Mouse (Mus musculus) embryonic facial prominence, embryonic 14.5 days (tissue): ENCODE results near the gene Acot11. TPM values are rescaled to one million over a fixed set of nuclear protein-coding genes. Genes with fewer than 3 reads are reported as not detected.
"Not testable (repeated sequence)": the region's sequence is repeated elsewhere in the genome, so short reads cannot be mapped to it uniquely, and the experiment has no call there.

ENCODE experiments used
- ATAC-seq: fragments of 200-750 bp; cut with Nextera tagmentation; 2 replicates; pipeline ENCODE4 v1.8.0; 2017; ENCODE audit warnings: low read depth, moderate number of reproducible peaks, moderate TSS enrichment
- DNase-seq: peaks from one replicate; pipeline ENCODE4 v3.0.0-alpha.2; 2015; ENCODE audit warnings: low spot score
- H3K27ac ChIP-seq: fragments of 300-500 bp; sonication (generic); replicated peaks from 2 replicates; pipeline ENCODE4 v1.5.1; 2014; ENCODE audit warnings: low read depth, mild to moderate bottlenecking, low read length, moderate library complexity
- H3K27me3 ChIP-seq: fragments of 300-500 bp; sonication (generic); replicated peaks from 2 replicates; pipeline ENCODE4 v1.6.1; 2014; ENCODE audit warnings: low read length; ENCODE audit not compliant: control insufficient read depth, insufficient read depth
- H3K36me3 ChIP-seq: fragments of 300-500 bp; sonication (generic); 2 replicates; pipeline ENCODE4 v1.6.1; 2014; ENCODE audit warnings: low read length, mixed read lengths; ENCODE audit not compliant: control insufficient read depth, insufficient read depth
- H3K4me1 ChIP-seq: fragments of 300-500 bp; sonication (generic); 2 replicates; pipeline ENCODE4 v1.6.1; 2014; ENCODE audit warnings: antibody characterized with exemption, low read length; ENCODE audit not compliant: control insufficient read depth, insufficient read depth
- H3K4me2 ChIP-seq: fragments of 300-500 bp; sonication (generic); 2 replicates; pipeline ENCODE4 v1.6.1; 2014; ENCODE audit warnings: low read depth, mild to moderate bottlenecking, low read length, moderate library complexity, mixed read lengths
- H3K4me3 ChIP-seq: fragments of 300-500 bp; sonication (generic); 2 replicates; pipeline ENCODE4 v1.5.1; 2014; ENCODE audit warnings: low read depth, mild to moderate bottlenecking, low read length
- H3K9ac ChIP-seq: fragments of 300-500 bp; sonication (generic); 2 replicates; pipeline ENCODE4 v1.6.1; 2014; ENCODE audit warnings: low read depth, mild to moderate bottlenecking, low read length, moderate library complexity, mixed read lengths
- H3K9me3 ChIP-seq: fragments of 300-500 bp; sonication (generic); 2 replicates; pipeline ENCODE4 v1.6.1; 2016; ENCODE audit warnings: low read length; ENCODE audit not compliant: control insufficient read depth
- WGBS: fragments of 180-500 bp; shearing (Covaris S2); extraction: QIAGEN DNeasy Blood & Tissue Kit; methylation state at CpG from one replicate; pipeline ENCODE4 v1.1.7; 2014; 5-methylcytosine and 5-hydroxymethylcytosine counted together
- polyA plus RNA-seq: library from polyadenylated mRNA; unstranded; fragments of >200 nt; fragmentation: Nextera tagmentation; extraction: Ambion mirVana; gene quantifications from 2 replicates; pipeline ENCODE4 v1.2.1, GENCODE M21; 2014

The Acot11 gene
- polyA plus RNA-seq, 1 experiment from 2014 or later: 4.1 TPM

DNA sequence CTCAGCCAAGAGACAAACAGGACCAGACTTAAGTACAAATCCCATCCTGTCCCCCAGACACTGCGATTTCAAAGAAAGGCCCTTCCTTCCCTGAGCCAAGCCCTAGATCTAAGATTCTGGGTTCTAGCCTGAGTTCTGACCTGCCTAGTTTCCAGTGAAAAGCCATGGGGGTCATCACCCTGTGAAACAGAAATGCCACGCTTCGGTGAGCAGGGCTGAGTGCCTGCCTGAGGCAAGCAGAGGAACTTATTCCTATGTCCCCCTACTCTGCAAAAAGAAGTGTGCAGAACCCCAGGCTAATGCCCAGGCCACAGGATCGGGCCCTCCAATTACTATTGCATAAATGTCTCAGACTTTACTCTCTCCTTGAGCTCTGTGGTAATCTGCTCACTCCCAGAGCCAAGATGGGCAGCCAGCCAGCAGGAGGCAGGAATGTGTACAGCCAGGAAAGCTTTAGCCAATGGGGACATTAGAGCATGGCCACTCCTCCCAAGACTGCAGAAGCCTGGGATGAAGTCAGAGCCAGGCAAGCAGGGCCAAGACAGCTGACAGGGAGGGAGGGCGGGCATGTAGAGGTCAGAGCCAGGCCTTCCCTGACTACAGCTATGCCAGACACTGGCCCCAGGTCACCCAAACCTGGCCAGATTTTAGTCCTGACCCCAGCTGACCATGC lies 26.5 kb downstream of the Acot11 start:
- DNase-seq: peak; percentile 98
- WGBS: 36% methylated on average over 4 of the region's 5 CpGs
- Histone ChIP-seq H3K4me3 (no peak overlapping the region), H3K4me2 (no peak overlapping the region), H3K9ac (no peak overlapping the region; the same call in 1 of the 2 replicates), H3K4me1 (peaks cover 19% of the 10 kb centered on the region), H3K9me3 (no peaks in the 10 kb centered on the region), H3K27ac (peak overlapping the region; percentile 71), H3K36me3 (no peaks in the 10 kb centered on the region), H3K27me3 (no peaks in the 10 kb centered on the region)
- ATAC-seq: peak; percentile 95

DNA sequence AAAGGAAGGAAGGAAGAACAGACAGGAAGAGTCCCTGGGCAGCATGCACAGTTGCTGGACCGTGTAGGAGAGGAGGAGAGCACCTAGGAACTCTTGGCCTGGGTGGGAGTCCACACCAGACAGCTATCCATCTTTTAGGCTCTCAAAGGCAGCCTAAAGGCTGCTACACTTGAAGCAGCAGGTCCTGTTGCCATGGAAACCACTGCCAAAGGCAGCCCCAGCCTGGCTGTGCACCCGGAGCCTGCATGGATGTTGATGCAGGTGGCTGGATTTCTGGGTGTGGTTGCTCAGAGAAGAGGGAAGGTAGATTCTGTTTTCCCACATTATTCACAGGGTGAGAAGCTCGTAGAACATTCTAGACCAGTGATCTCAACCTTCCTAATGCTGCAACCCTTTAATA lies 27.8 kb downstream of the Acot11 start:
- Histone ChIP-seq H3K4me3 (no peak overlapping the region), H3K36me3 (no peaks in the 10 kb centered on the region), H3K4me2 (no peak overlapping the region), H3K27ac (no peak overlapping the region), H3K9ac (no peak overlapping the region), H3K4me1 (peaks cover 12% of the 10 kb centered on the region), H3K9me3 (no peaks in the 10 kb centered on the region), H3K27me3 (no peaks in the 10 kb centered on the region)
- ATAC-seq (no peak), DNase-seq (peak; percentile 81)
- 34% methylated on average over 3 of the region's 3 CpGs for WGBS

GRCm38 (mm10) chr4:106775767-106776166 lies 29.0 kb downstream of the Acot11 start:
- WGBS: 87% methylated on average over 6 of the region's 6 CpGs
- H3K9me3 ChIP-seq, H3K4me3 ChIP-seq, H3K36me3 ChIP-seq, H3K9ac ChIP-seq, H3K4me2 ChIP-seq, H3K27ac ChIP-seq, ATAC-seq, DNase-seq, H3K27me3 ChIP-seq: not testable (repeated sequence)
- H3K4me1 ChIP-seq: peaks cover 12% of the 10 kb centered on the region

DNA sequence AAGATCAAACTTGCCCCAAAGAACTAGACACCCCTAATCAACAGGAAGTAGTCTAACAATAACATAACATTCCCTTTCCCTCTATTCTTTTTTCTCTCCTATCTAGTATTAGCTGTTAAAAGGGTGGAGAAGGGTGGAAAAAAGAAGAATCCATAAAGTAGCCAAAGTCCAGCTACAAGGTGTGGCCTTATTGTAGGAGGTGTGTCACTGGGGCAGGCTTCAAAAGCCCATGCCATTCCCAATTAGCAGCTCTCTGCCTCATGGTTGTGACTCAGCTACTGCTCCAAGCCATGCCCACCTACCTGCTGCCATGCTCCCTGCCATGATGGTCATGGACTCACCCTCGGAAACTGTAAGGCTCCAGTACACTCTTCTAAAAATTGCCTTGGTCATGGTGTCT lies 32.2 kb downstream of the Acot11 start:
- H3K36me3 ChIP-seq: no peaks in the 10 kb centered on the region
- H3K4me1 ChIP-seq: no peaks in the 10 kb centered on the region
- H3K27ac ChIP-seq: no peak overlapping the region
- no peak for ATAC-seq
- H3K27me3 ChIP-seq: no peaks in the 10 kb centered on the region
- H3K9ac ChIP-seq: no peak overlapping the region
- H3K4me3 ChIP-seq: no peak overlapping the region
- no peak overlapping the region for H3K4me2 ChIP-seq
- DNase-seq: no peak
- 96% methylated on average over 1 of the region's 1 CpGs for WGBS
- no peaks in the 10 kb centered on the region for H3K9me3 ChIP-seq

DNA sequence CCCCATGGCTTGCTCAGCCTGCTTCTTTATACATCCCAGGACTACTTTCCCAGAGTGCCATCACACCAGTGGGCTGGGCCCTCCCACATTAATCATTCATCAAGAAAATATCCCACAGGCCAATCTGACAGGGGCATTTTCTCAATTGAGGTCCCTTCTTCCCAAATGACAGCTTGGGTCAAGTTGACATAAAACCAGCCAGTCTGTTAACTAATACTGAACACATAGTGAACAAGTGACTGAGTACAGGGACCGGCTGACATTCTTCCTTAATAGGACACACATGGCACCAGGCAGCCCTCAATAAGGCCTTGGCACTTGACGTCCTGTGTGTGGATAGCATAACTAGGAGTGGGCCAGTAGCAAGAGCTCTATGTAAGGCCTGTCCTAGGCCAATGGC lies 35.5 kb downstream of the Acot11 start:
- H3K36me3 ChIP-seq: no peaks in the 10 kb centered on the region
- H3K27me3 ChIP-seq: no peaks in the 10 kb centered on the region
- DNase-seq (no peak), ATAC-seq (no peak)
- no peak overlapping the region for H3K4me3 ChIP-seq
- no peak overlapping the region for H3K9ac ChIP-seq
- H3K9me3 ChIP-seq: no peaks in the 10 kb centered on the region
- 29% methylated on average over 2 of the region's 2 CpGs for WGBS
- H3K4me2 ChIP-seq: no peak overlapping the region
- no peaks in the 10 kb centered on the region for H3K4me1 ChIP-seq
- H3K27ac ChIP-seq: no peak overlapping the region

DNA sequence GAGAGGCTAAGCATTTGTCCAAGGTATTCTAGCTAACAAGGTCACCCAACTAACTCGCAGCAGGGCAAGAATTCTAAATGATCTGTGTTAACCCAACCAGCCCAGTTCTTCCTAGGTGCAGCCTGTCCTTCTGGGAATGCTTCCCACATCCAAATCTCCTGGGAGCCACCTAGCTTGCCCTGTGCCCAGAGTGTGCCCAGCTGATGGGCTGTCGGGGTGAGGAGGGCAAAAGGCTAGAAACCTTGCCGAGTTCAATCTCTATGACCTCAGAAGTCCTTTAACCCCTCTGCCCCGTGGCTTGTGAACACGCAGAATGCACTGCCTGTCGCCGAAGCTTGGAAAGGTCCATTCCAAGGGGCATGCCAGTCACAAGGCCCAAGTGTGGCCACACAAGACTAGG lies 40.6 kb downstream of the Acot11 start:
- Histone ChIP-seq H3K4me3 (no peak overlapping the region), H3K36me3 (no peaks in the 10 kb centered on the region), H3K4me1 (no peaks in the 10 kb centered on the region), H3K27me3 (no peaks in the 10 kb centered on the region), H3K9ac (no peak overlapping the region), H3K9me3 (no peaks in the 10 kb centered on the region), H3K27ac (no peak overlapping the region), H3K4me2 (no peak overlapping the region)
- 63% methylated on average over 7 of the region's 7 CpGs for WGBS
- DNase-seq (no peak), ATAC-seq (no peak)

- Histone ChIP-seq H3K27me3 (no peaks in the 10 kb centered on the region), H3K27ac (no peak overlapping the region), H3K36me3 (no peaks in the 10 kb centered on the region), H3K4me3 (no peak overlapping the region), H3K4me2 (no peak overlapping the region), H3K4me1 (peaks cover 3% of the 10 kb centered on the region; the same call in 1 of the 2 replicates), H3K9ac (no peak overlapping the region), H3K9me3 (no peaks in the 10 kb centered on the region)
- WGBS: 95% methylated on average over 6 of the region's 6 CpGs
- no peak for ATAC-seq
- no peak for DNase-seq
These were observed 53.1 kb downstream of the Acot11 start for GRCm38 (mm10) chr4:106751726-106752125.

DNA sequence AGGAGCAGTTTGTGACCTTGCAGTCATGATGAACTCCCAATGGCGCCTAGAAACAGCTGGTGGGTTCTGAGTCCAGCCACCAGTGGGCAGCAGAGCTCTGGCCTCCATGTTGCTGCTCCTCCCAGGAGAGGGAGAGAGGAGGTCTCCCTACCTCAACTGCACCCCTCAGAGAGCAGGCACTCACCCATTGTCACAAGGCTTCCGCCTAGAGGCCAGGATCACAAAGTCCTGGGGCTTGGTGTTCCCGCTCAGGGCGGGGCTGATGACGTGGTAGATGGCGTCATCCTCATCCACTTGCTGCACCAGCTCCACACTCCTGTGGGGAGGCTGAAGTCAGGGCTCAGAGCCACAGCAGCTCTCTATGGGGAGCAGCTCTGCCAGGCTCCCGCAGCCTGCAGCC lies 55.1 kb downstream of the Acot11 start:
- H3K36me3 ChIP-seq: no peaks in the 10 kb centered on the region
- no peak overlapping the region for H3K27ac ChIP-seq
- peak overlapping the region; percentile 5; the same call in 1 of the 2 replicates for H3K4me3 ChIP-seq
- no peaks in the 10 kb centered on the region for H3K9me3 ChIP-seq
- DNase-seq: peak; percentile 80
- peak overlapping the region; percentile 45 for H3K4me2 ChIP-seq
- H3K4me1 ChIP-seq: peaks cover 3% of the 10 kb centered on the region; the same call in 1 of the 2 replicates
- 9% methylated on average over 7 of the region's 7 CpGs for WGBS
- 0 out of 2 replicates have a peak overlapping the region, but pooled peaks have one; percentile 35 for H3K9ac ChIP-seq
- ATAC-seq: peak; percentile 89
- no peaks in the 10 kb centered on the region for H3K27me3 ChIP-seq

GRCm38 (mm10) chr4:106747001-106747580 lies 57.7 kb downstream of the Acot11 start:
- H3K4me3 ChIP-seq: no peak overlapping the region
- DNase-seq (peak; percentile 26), ATAC-seq (peak; percentile 44; the same call in 1 of the 2 replicates)
- H3K4me2 ChIP-seq: no peak overlapping the region
- peaks cover 3% of the 10 kb centered on the region; the same call in 1 of the 2 replicates for H3K4me1 ChIP-seq
- H3K27me3 ChIP-seq: no peaks in the 10 kb centered on the region
- no peaks in the 10 kb centered on the region for H3K36me3 ChIP-seq
- H3K27ac ChIP-seq: no peak overlapping the region
- H3K9ac ChIP-seq: no peak overlapping the region
- no peaks in the 10 kb centered on the region for H3K9me3 ChIP-seq
- WGBS: 92% methylated on average over 1 of the region's 1 CpGs
